Mouse (Mus musculus) cerebellum, adult 11 months (tissue): ENCODE measurements around the gene Ppp1r15a.

Experiments used
- DNase-seq: peaks from one replicate; pipeline ENCODE4 v3.0.0; 2022

Gene Ppp1r15a

GRCm38 (mm10) chr7:45525809-45526473 lies at the start of gene Ppp1r15a, which contains the start of gene Plekha4:
Ppp1r15a (minus strand) TSS chr7:45526268.
Plekha4 (plus strand) TSS chr7:45526330.
- DNase-seq = peak; percentile 95

- no peak for DNase-seq
Observed at GRCm38 (mm10) chr7:45574472-45575379, 48.7 kb upstream of the Ppp1r15a start.

- no peak for DNase-seq
Observed at GRCm38 (mm10) chr7:45573954-45574353, 47.9 kb upstream of the Ppp1r15a start.

GRCm38 (mm10) chr7:45571966-45572365 lies 45.9 kb upstream of the Ppp1r15a start:
- DNase-seq = no peak

GRCm38 (mm10) chr7:45570103-45570741 lies 44.2 kb upstream of the Ppp1r15a start, which contains the start of gene Bcat2:
Bcat2 (plus strand) TSS chr7:45570153.
- DNase-seq = peak; percentile 71

- DNase-seq = no peak
Observed at GRCm38 (mm10) chr7:45568601-45569473, 42.8 kb upstream of the Ppp1r15a start.

- DNase-seq = peak; percentile 88
Observed at GRCm38 (mm10) chr7:45567780-45568516, 41.9 kb upstream of the Ppp1r15a start.

GRCm38 (mm10) chr7:45567112-45567779 lies 41.2 kb upstream of the Ppp1r15a start:
- no peak for DNase-seq

- DNase-seq = no peak
Observed at GRCm38 (mm10) chr7:45565446-45565845, 39.4 kb upstream of the Ppp1r15a start.

- DNase-seq = no peak
Observed at GRCm38 (mm10) chr7:45564811-45565210, 38.7 kb upstream of the Ppp1r15a start.

GRCm38 (mm10) chr7:45561624-45562520 lies 35.8 kb upstream of the Ppp1r15a start:
- DNase-seq = no peak

GRCm38 (mm10) chr7:45560843-45561623 lies 35.0 kb upstream of the Ppp1r15a start:
- DNase-seq = peak; percentile 74

- DNase-seq = no peak
Observed at GRCm38 (mm10) chr7:45560241-45560640, 34.2 kb upstream of the Ppp1r15a start.

- no peak for DNase-seq
Observed at GRCm38 (mm10) chr7:45558907-45559306, 32.8 kb upstream of the Ppp1r15a start.

GRCm38 (mm10) chr7:45555787-45556186 lies 29.7 kb upstream of the Ppp1r15a start:
- peak; percentile 78 for DNase-seq

- DNase-seq = no peak
Observed at GRCm38 (mm10) chr7:45554744-45555143, 28.7 kb upstream of the Ppp1r15a start, which contains the start of gene Hsd17b14. Hsd17b14 (plus strand) TSS chr7:45554893.

GRCm38 (mm10) chr7:45553990-45554389 lies 27.9 kb upstream of the Ppp1r15a start:
- no peak for DNase-seq

GRCm38 (mm10) chr7:45553519-45553918 lies 27.5 kb upstream of the Ppp1r15a start:
- no peak for DNase-seq

GRCm38 (mm10) chr7:45551512-45551883 lies 25.4 kb upstream of the Ppp1r15a start:
- no peak for DNase-seq
